In the genomic region with DNA sequence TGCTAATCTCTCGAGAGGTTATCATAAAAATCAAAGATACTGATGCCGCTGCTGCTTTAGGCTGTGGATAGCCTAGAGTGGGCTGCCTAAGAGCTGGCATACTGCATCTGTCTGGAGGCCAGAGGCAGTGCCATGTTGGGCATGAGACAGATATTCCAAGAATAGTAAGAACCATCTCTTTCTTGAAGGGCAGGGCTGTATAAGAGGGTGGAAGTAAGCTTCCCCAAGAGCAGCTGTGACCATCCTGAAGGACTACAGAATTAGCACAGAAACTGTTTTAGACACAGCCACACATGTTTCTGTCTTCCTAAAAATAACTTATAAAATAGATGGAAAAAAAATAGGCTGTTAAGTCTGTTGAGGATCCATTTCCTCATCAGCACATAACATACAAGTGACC, we compare ENCODE assay signal across 28 mouse cellular contexts.
DNase-seq lines count a peak whose midpoint lies in the region; ATAC-seq and TF ChIP-seq lines count a peak whose summit lies in the region.
"Had no signal": no experiment of that assay in that cellular context is flagged by ENCODE, and none has a peak within 500 bp of the region (broad histone marks: within the 10 kb centered on the region; RNA-seq: fewer than 3 reads in every experiment).

No protein-coding gene starts in this region.

- H3K9me3 ChIP-seq in embryonic facial prominence, embryonic 13.5 days = no peaks in the 10 kb centered on the region
- H3K9me3 ChIP-seq in embryonic facial prominence, embryonic 10.5 days = no peaks in the 10 kb centered on the region
- H3K9me3 ChIP-seq: embryonic facial prominence, embryonic 12.5 days; embryonic facial prominence, embryonic 15.5 days; forebrain, embryonic 10.5 days; forebrain, embryonic 12.5 days had no signal

- DNase-seq in embryonic facial prominence, embryonic 10.5 days (ENCODE audit: low spot score) = no peak
- peak; percentile 5 to 17 for DNase-seq in frontal cortex, adult 2 months (ENCODE audit: extremely low spot score in 1 of 2, low spot score in 1 of 2)
- no peak for DNase-seq in frontal cortex, postnatal 25 days (ENCODE audit: low spot score in 2 of 2)
- no peak for DNase-seq in neural tube, embryonic 10.5 days (ENCODE audit: extremely low spot score, low spot score)
- no peak for DNase-seq in testis, postnatal 14 days (ENCODE audit: low spot score)
- DNase-seq: adrenal gland, adult 8-10 months; adrenal gland, postnatal 14 days; adrenal gland, postnatal 36 days; cerebellum, adult 11 months; cerebellum, adult 18-20 months; cerebellum, adult 8-10 months; cerebellum, adult 9-11 months; cerebellum, postnatal 14 days; cerebellum, postnatal 36 days had no signal

- no peaks in the 10 kb centered on the region for H3K36me3 ChIP-seq in embryonic facial prominence, embryonic 13.5 days
- H3K36me3 ChIP-seq in embryonic facial prominence, embryonic 10.5 days (replicated peaks) = no peaks in the 10 kb centered on the region
- H3K36me3 ChIP-seq in myocyte (ENCODE audit: control insufficient read depth, insufficient read depth) = no peaks in the 10 kb centered on the region
- H3K36me3 ChIP-seq: embryonic facial prominence, embryonic 12.5 days; embryonic facial prominence, embryonic 15.5 days; forebrain, embryonic 10.5 days; forebrain, embryonic 12.5 days; G1E had no signal

- H3K27ac ChIP-seq in embryonic facial prominence, embryonic 13.5 days = peak overlapping the region; percentile 39; the same call in 1 of the 2 replicates
- H3K27ac ChIP-seq in embryonic facial prominence, embryonic 10.5 days (replicated peaks) = no peak overlapping the region
- H3K27ac ChIP-seq: embryonic facial prominence, embryonic 12.5 days; embryonic facial prominence, embryonic 15.5 days; forebrain, embryonic 10.5 days; forebrain, embryonic 12.5 days had no signal

- peaks cover 3% of the 10 kb centered on the region; the same call in 1 of the 2 replicates for H3K27me3 ChIP-seq in embryonic facial prominence, embryonic 13.5 days
- H3K27me3 ChIP-seq in embryonic facial prominence, embryonic 10.5 days (replicated peaks; ENCODE audit: low read depth, poor library complexity, severe bottlenecking) = no peaks in the 10 kb centered on the region
- H3K27me3 ChIP-seq in myocyte (ENCODE audit: control insufficient read depth, insufficient read depth, insufficient read length) = no peaks in the 10 kb centered on the region
- H3K27me3 ChIP-seq: CH12.LX; embryonic facial prominence, embryonic 12.5 days; embryonic facial prominence, embryonic 15.5 days; forebrain, embryonic 12.5 days; Patski had no signal

- no peak overlapping the region for H3K9ac ChIP-seq in embryonic facial prominence, embryonic 13.5 days
- H3K9ac ChIP-seq: embryonic facial prominence, embryonic 12.5 days; embryonic facial prominence, embryonic 15.5 days; forebrain, embryonic 12.5 days had no signal

- no peak for TF ChIP-seq POLR2A in myocyte (IDR thresholded peaks at IDR 0.05; ENCODE audit: insufficient read length, low read depth)

- H3K79me2 ChIP-seq in myocyte (ENCODE audit: control insufficient read depth, insufficient read depth) = no peaks in the 10 kb centered on the region

- H3K4me2 ChIP-seq in embryonic facial prominence, embryonic 13.5 days = no peak overlapping the region
- no peak overlapping the region for H3K4me2 ChIP-seq in myocyte (ENCODE audit: low read depth)
- H3K4me2 ChIP-seq: embryonic facial prominence, embryonic 12.5 days; embryonic facial prominence, embryonic 15.5 days; forebrain, embryonic 12.5 days had no signal

- ATAC-seq in embryonic facial prominence, embryonic 13.5 days (ENCODE audit: insufficient number of reproducible peaks, insufficient read depth, low FRiP score, low TSS enrichment, low read depth) = no peak
- ATAC-seq: activated CD4-positive, CD25-positive, alpha-beta regulatory T cell, adult 4 months; CD4-positive, CD25-positive, alpha-beta regulatory T cell, adult 4 months; forebrain, embryonic 14.5 days; forebrain, embryonic 16.5 days; Patski had no signal

- peaks cover 5% of the 10 kb centered on the region; the same call in 1 of the 2 replicates for H3K4me1 ChIP-seq in embryonic facial prominence, embryonic 13.5 days
- H3K4me1 ChIP-seq in embryonic facial prominence, embryonic 10.5 days = 0 out of 2 replicates have a peak, but pooled peaks cover 4% of the 10 kb centered on the region
- H3K4me1 ChIP-seq: embryonic facial prominence, embryonic 12.5 days; forebrain, embryonic 10.5 days; forebrain, embryonic 12.5 days had no signal

- H3ac ChIP-seq in myocyte (ENCODE audit: control insufficient read depth, insufficient read length) = no peak overlapping the region

- no peak overlapping the region for H3K4me3 ChIP-seq in embryonic facial prominence, embryonic 13.5 days
- H3K4me3 ChIP-seq in embryonic facial prominence, embryonic 10.5 days = no peak overlapping the region
- H3K4me3 ChIP-seq in myocyte = no peak overlapping the region
- H3K4me3 ChIP-seq: embryonic facial prominence, embryonic 12.5 days; embryonic facial prominence, embryonic 15.5 days; erythroblast, embryonic 14.5 days; forebrain, embryonic 10.5 days; forebrain, embryonic 12.5 days had no signal

- 82% methylated on average over 2 of the region's 2 CpGs for WGBS in embryonic facial prominence, embryonic 13.5 days
- 94% methylated on average over 2 of the region's 2 CpGs for whole genome bisulfite sequencing in embryonic facial prominence, embryonic 10.5 days

TF ChIP-seq in myocyte, 11 proteins besides CTCF, POLR2A, EP300 and RAD21:
- TF ChIP-seq REST (IDR thresholded peaks at IDR 0.05; ENCODE audit: insufficient read depth, insufficient read length) = no peak
- TF ChIP-seq E2F4 (IDR thresholded peaks at IDR 0.05; ENCODE audit: insufficient read depth) = no peak
- TF ChIP-seq TCF3 (IDR thresholded peaks at IDR 0.05; ENCODE audit: insufficient read length, low read depth) = no peak
- TF ChIP-seq CEBPB (IDR thresholded peaks at IDR 0.05; ENCODE audit: insufficient read depth, poor library complexity, severe bottlenecking) = no peak
- peak in 2 of 3 experiments; percentile 6 to 89 for TF ChIP-seq MYOG (IDR thresholded peaks at IDR 0.05; ENCODE audit: control insufficient read depth in 1 of 3, insufficient read depth in 1 of 3, insufficient read length in 2 of 3, low read depth in 2 of 3)
- no peak for TF ChIP-seq USF1 (IDR thresholded peaks at IDR 0.05; ENCODE audit: low read depth)
- TF ChIP-seq MAX (IDR thresholded peaks at IDR 0.05; ENCODE audit: low read depth) = no peak
- peak in 2 of 3 experiments; percentile 25 to 70 for TF ChIP-seq MYOD1 (IDR thresholded peaks at IDR 0.05; ENCODE audit: control insufficient read depth in 1 of 3, insufficient read length in 2 of 3, low read depth in 2 of 3)
- TF ChIP-seq TCF12 (IDR thresholded peaks at IDR 0.05; ENCODE audit: insufficient read depth, poor library complexity, severe bottlenecking) = peak; percentile 63
- no peak for TF ChIP-seq SRF (IDR thresholded peaks at IDR 0.05; ENCODE audit: control insufficient read depth, insufficient read length, low read depth)
- TF ChIP-seq POLR2AphosphoS2 (IDR thresholded peaks at IDR 0.05; ENCODE audit: insufficient read length, low read depth) = no peak

Comparison
In these comparisons a context has a peak if more than half of its experiments do, and no peak if none do; other contexts are left out.
1. DNase-seq: peak in frontal cortex, adult 2 months (2 of 2); none in embryonic facial prominence, embryonic 10.5 days (single experiment), frontal cortex, postnatal 25 days (0 of 2), neural tube, embryonic 10.5 days (single experiment) and testis, postnatal 14 days (single experiment).